Mouse (Mus musculus): Measurements from ENCODE around the gene Btbd35f4. TPM values are rescaled to one million over a fixed set of nuclear protein-coding genes. Genes with fewer than 3 reads are reported as not detected.
"Not testable (repeated sequence)": the region's sequence is repeated elsewhere in the genome, so short reads cannot be mapped to it uniquely, and the experiment has no call there.

Gene Btbd35f4
- not detected in 2 replicates for polyA plus RNA-seq (2012; ENCODE audit: insufficient read depth, low replicate concordance)

GRCm38 (mm10) chrX:4800196-4800595, at the start of gene Btbd35f4:
TSS of gene Btbd35f4 (plus strand) at chrX:4800496.
- not testable (repeated sequence) for H3K27me3 ChIP-seq (replicated peaks); H3K4me3 ChIP-seq (replicated peaks); H3K4me1 ChIP-seq; H3K36me3 ChIP-seq (replicated peaks; ENCODE audit: low read length); H3K9me3 ChIP-seq

- H3K4me1 ChIP-seq; H3K4me3 ChIP-seq (replicated peaks); H3K36me3 ChIP-seq (replicated peaks; ENCODE audit: low read length); H3K9me3 ChIP-seq; H3K27me3 ChIP-seq (replicated peaks): not testable (repeated sequence)
These were observed 39.7 kb downstream of the Btbd35f4 start for GRCm38 (mm10) chrX:4840016-4840415.

Other genes starting within 250 kb of the Btbd35f4 start
- not detected in 2 replicates for gene Btbd35f27, start 151.6 kb downstream of the Btbd35f4 start, polyA plus RNA-seq (2012; ENCODE audit: insufficient read depth, low replicate concordance)